Comparison of ENCODE assay signal across 9 mouse cellular contexts in genomic region chr8:12927204-12927983, GRCm38 (mm10). TPM values are rescaled to one million over a fixed set of nuclear protein-coding genes. Genes with fewer than 3 reads are reported as not detected.
A peak's percentile ranks its signal among the peaks of the same experiment; 100 is the strongest.
DNase-seq lines count a peak whose midpoint lies in the region; TF ChIP-seq lines count a peak whose summit lies in the region.
"Had no signal": no experiment of that assay in that cellular context is flagged by ENCODE, and none has a peak within 500 bp of the region (broad histone marks: within the 10 kb centered on the region; RNA-seq: fewer than 3 reads in every experiment).

No protein-coding gene starts in this region.

- H3K4me3 ChIP-seq in gastrocnemius, adult 2 months = peak overlapping the region; percentile 68
- H3K4me3 ChIP-seq: limb, embryonic 12.5 days had no signal

- peak; percentile 67 for TF ChIP-seq CTCF in gastrocnemius, adult 2 months (IDR thresholded peaks at IDR 0.05)

- peak; percentile 71 for DNase-seq in gastrocnemius, adult 2 months
- DNase-seq in gastrocnemius, postnatal 25 days = no peak
- peak; percentile 43 for DNase-seq in ZHBTc4 (ENCODE audit: low read depth, low spot score)
- peak; percentile 85 to 87 for DNase-seq in cerebellum, postnatal 36 days
- peak; percentile 67 to 73 for DNase-seq in heart, adult 9 months (ENCODE audit: low spot score in 2 of 2)
- DNase-seq in kidney, adult 9 months = peak; percentile 88
- DNase-seq in lung, postnatal 10 days = peak; percentile 90
- peak; percentile 71 for DNase-seq in right cerebral cortex, postnatal 14 days

- intact Hi-C loops in gastrocnemius, adult 2 months (cut with DNase I) = loop anchor here (1.0 to 2.0 kb wide), 2 partner anchors 22 to 31 kb away; no protein-coding TSS in a partner anchor

- H3K27ac ChIP-seq in gastrocnemius, adult 2 months = peak overlapping the region; percentile 87
- H3K27ac ChIP-seq: limb, embryonic 12.5 days had no signal

RNA-seq across cellular contexts. Expression of gene Mcf2l, which starts 53.8 kb away (rescaled TPM):
- total RNA-seq in gastrocnemius, adult 2 months (2021) = 10 to 100 TPM; 26.0 to 49.7 TPM
- 10 to 100 TPM; 22.9 to 27.4 TPM for total RNA-seq in gastrocnemius, postnatal 25 days (2021)
